Mouse (Mus musculus): ENCODE measurements around the gene Zdhhc4. TPM values are rescaled to one million over a fixed set of nuclear protein-coding genes. Genes with fewer than 3 reads are reported as not detected.

The Zdhhc4 gene
- total RNA-seq, 1 experiment from 2014 or later: 52.0 TPM

DNA sequence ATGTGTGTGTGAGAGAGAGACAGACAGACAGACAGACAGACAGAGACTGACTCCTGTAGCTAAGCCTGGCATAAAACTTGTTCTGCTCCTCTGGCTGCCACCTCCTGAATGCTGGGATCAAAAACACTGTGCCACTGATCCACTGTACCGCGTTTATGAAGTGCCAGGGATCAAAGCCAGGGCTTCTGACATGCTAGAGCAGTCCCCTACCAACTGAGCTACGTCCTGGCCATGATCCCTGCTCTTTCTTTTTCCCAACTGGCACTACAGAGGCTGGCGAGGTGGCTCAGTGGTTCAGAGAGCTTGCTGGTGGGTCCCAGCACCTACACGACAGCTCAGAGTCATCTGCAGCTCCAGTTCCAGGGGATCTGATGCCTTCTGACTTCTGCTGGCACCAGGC is 53.3 kb downstream of the Zdhhc4 start:
- DNase-seq: no peak

- no peak for DNase-seq
Measured at GRCm38 (mm10) chr5:143272540-143273330, 56.3 kb downstream of the Zdhhc4 start.

GRCm38 (mm10) chr5:143272108-143272507 is 56.9 kb downstream of the Zdhhc4 start:
- no peak for DNase-seq

- DNase-seq: no peak
Measured at GRCm38 (mm10) chr5:143271642-143272041, 57.4 kb downstream of the Zdhhc4 start.

DNA sequence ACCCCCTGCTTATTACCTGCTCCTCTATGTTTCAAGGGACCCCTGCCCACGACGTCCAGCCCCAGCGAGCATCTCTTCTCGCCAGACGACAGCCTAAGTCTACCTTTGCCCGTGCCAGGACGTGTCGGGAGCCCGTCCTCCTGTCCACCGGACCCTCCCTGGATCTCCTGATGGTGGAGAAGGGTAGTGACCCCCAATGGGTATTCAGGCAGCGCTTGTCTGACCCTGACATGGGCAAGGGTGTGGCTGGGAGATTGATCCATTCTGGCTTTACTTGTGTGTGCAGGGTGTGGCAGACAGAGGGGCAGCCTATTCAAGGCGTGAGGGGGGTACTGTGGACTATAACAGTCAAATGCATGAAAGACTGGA is 58.9 kb downstream of the Zdhhc4 start:
- no peak for DNase-seq

GRCm38 (mm10) chr5:143269363-143270150 is 59.5 kb downstream of the Zdhhc4 start, which contains the start of gene Zfp316:
Zfp316 (minus strand) TSS chr5:143270022.
- peak; percentile 87 for DNase-seq

- no peak for DNase-seq
Measured at GRCm38 (mm10) chr5:143268985-143269362, 60.1 kb downstream of the Zdhhc4 start.

GRCm38 (mm10) chr5:143266794-143267193 is 62.3 kb downstream of the Zdhhc4 start:
- no peak for DNase-seq

Other genes with a start within 250 kb of the Zdhhc4 start
- gene Rnf216, start 216.3 kb downstream of the Zdhhc4 start, total RNA-seq (2021): 39.5 and 44.5 TPM in 2 replicates
- gene Olfr718-ps1, start 181.7 kb downstream of the Zdhhc4 start, total RNA-seq (2021): 0.08 TPM in 1 of 2 replicates, not detected in the other
- gene Rbak, start 148.5 kb downstream of the Zdhhc4 start, total RNA-seq (2021): 10.5 and 13.4 TPM in 2 replicates
- gene Spdye4b, start 148.2 kb downstream of the Zdhhc4 start, total RNA-seq (2021): not detected in 2 replicates
- gene Spdye4a, start 102.4 kb downstream of the Zdhhc4 start, total RNA-seq (2021): not detected in 2 replicates
- gene Zfp12, start 94.1 kb downstream of the Zdhhc4 start, total RNA-seq (2021): 19.7 and 22.0 TPM in 2 replicates
- 6.9 and 7.6 TPM in 2 replicates for gene Zfp316, start 59.2 kb downstream of the Zdhhc4 start, total RNA-seq (2021)
- gene Zfp853, start 35.6 kb downstream of the Zdhhc4 start, total RNA-seq (2021): 0.41 and 0.83 TPM in 2 replicates
- 24.5 and 26.4 TPM in 2 replicates for gene E130309D02Rik, start 13.9 kb downstream of the Zdhhc4 start, total RNA-seq (2021)
- gene Grid2ip, start 28.1 kb upstream of the Zdhhc4 start, total RNA-seq (2021): 0.41 and 0.68 TPM in 2 replicates
- 101 and 108 TPM in 2 replicates for gene Kdelr2, start 74.6 kb upstream of the Zdhhc4 start, total RNA-seq (2021)
- 11.2 and 13.1 TPM in 2 replicates for gene Daglb, start 135.3 kb upstream of the Zdhhc4 start, total RNA-seq (2021)
- 343 and 359 TPM in 2 replicates for gene Rac1, start 198.8 kb upstream of the Zdhhc4 start, total RNA-seq (2021)